Mouse (Mus musculus): ENCODE measurements at regions not wholly inside any gene's neighbourhood (a gene's known extent, or its start where the extent isn't known, plus 50 kb on each side); places are given as distances from the start of the nearest gene placed in this dataset.

DNA sequence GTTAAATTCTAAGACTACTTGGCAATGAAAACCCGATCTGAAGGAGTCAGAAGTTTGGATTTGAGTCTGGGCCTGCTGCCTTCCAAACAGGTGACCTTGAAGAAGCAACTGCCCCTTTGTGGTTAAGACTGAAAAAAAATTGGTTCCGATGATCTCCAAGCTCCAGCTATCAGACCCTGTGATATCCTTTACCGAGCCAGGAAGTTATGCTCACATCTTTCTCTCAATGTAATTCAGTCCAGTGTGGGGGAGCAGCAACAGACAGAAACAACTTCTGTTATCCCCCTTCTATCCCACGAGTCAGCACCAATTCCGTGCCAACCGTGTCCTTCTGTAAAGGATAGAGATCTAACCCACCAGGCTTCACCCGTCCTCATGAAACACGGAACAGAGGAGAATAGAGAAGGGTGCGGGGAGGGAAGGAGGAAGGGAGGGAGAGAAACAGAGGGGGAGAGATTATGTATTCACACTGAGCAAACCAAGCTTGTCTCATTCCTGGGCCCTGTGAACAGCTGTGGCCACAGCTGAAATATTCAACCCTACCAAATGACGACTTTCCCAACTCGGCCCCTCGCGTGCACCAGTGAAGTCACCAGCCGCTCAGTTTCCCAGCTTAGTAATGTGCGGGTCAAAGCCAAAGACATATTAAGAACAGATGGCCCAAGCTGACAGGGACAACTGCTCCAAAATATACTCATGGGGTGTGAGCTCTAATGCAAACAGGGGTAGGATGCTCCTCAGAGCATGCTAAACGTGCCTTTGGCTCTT lies 164.9 kb downstream of the Gas1 start:
- no peak for TF ChIP-seq POLR2A (IDR thresholded peaks at IDR 0.05; ENCODE audit: borderline replicate concordance, low read depth, low read length)
- no peak for TF ChIP-seq CTCF (IDR thresholded peaks at IDR 0.05; ENCODE audit: low read depth, low read length)
- no peak overlapping the region for H3K27ac ChIP-seq (ENCODE audit: insufficient read depth, low read depth, low read length)

DNA sequence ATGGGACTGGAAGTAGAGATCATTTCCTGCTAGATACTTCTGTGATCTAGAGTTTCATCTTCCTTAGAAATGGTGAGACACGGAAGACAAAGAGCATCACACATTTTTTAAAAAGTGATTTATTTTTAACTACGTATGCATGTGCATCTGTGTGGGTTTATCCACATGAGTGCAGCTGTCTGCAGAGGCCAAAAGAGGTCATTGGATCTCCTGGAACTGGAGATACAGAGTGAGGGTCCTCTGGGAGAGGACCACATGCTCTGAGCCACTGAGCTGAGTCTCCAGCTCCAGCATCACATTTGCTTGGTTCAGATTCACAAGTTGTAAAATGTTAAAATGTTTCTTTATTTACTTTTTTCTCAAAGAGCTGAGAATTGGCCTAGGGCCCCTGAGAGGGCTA lies 166.1 kb downstream of the Gas1 start:
- H3K27ac ChIP-seq (ENCODE audit: insufficient read depth, low read depth, low read length): no peak overlapping the region
- H3K4me3 ChIP-seq (ENCODE audit: insufficient read depth, low read length): no peak overlapping the region
- no peaks in the 10 kb centered on the region for H3K4me1 ChIP-seq (ENCODE audit: control insufficient read depth, insufficient read depth, low read length)
- TF ChIP-seq POLR2A (IDR thresholded peaks at IDR 0.05; ENCODE audit: borderline replicate concordance, low read depth, low read length) (no peak), CTCF (IDR thresholded peaks at IDR 0.05; ENCODE audit: low read depth, low read length) (no peak)

More for the DNA sequence above, 164.9 kb downstream of the Gas1 start:
- H3K4me3 ChIP-seq (ENCODE audit: insufficient read depth, low read length): no peak overlapping the region
- no peaks in the 10 kb centered on the region for H3K4me1 ChIP-seq (ENCODE audit: control insufficient read depth, insufficient read depth, low read length)

GRCm38 (mm10) chr13:60007593-60007992 lies 169.6 kb downstream of the Gas1 start:
- Histone ChIP-seq H3K4me1 (ENCODE audit: control insufficient read depth, insufficient read depth, low read length) (no peaks in the 10 kb centered on the region), H3K4me3 (ENCODE audit: insufficient read depth, low read length) (no peak overlapping the region), H3K27ac (ENCODE audit: insufficient read depth, low read depth, low read length) (no peak overlapping the region)
- TF ChIP-seq POLR2A (IDR thresholded peaks at IDR 0.05; ENCODE audit: borderline replicate concordance, low read depth, low read length) (no peak), CTCF (IDR thresholded peaks at IDR 0.05; ENCODE audit: low read depth, low read length) (no peak)

DNA sequence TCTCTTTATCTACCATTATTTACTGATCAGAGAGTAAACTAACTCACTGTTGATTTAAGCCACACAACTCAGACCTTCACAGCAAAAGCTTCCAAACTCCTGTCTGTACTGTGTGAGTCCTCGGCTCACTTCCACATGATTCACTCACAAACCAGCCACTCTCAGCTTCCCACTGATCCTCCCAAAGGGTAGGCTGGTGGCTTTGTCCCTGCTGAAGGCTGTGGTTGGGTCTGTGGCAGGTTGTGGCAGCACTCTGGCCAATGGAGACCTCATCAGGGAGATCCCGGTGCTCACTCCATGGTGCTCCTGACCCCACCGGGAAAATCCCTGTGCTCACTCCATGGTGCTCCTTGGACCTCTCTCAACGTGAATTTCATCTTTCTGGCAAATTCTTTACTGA lies 170.1 kb downstream of the Gas1 start:
- H3K4me3 ChIP-seq (ENCODE audit: insufficient read depth, low read length): no peak overlapping the region
- no peaks in the 10 kb centered on the region for H3K4me1 ChIP-seq (ENCODE audit: control insufficient read depth, insufficient read depth, low read length)
- TF ChIP-seq POLR2A (IDR thresholded peaks at IDR 0.05; ENCODE audit: borderline replicate concordance, low read depth, low read length): no peak
- no peak for TF ChIP-seq CTCF (IDR thresholded peaks at IDR 0.05; ENCODE audit: low read depth, low read length)
- H3K27ac ChIP-seq (ENCODE audit: insufficient read depth, low read depth, low read length): no peak overlapping the region

DNA sequence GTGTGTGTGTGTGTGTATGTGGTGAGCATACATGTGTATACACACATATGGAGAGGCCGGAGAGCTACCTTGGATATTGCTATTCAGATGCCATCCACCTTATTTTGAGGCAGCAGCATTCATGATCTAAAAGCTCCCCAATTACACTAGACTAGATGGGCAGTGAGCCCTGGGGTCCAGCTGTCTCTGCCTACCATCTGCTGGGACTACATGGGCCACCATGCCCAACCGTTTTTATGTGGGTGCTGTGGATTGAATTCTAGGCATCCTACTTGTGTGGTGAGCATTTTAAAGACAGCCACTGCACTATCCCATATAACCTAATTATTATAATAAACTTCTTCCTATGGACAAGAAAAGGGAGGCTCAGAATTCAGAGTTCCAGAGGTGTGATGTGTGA lies 172.6 kb downstream of the Gas1 start:
- no peak for TF ChIP-seq POLR2A (IDR thresholded peaks at IDR 0.05; ENCODE audit: borderline replicate concordance, low read depth, low read length)
- TF ChIP-seq CTCF (IDR thresholded peaks at IDR 0.05; ENCODE audit: low read depth, low read length): no peak
- H3K4me1 ChIP-seq (ENCODE audit: control insufficient read depth, insufficient read depth, low read length): no peaks in the 10 kb centered on the region

DNA sequence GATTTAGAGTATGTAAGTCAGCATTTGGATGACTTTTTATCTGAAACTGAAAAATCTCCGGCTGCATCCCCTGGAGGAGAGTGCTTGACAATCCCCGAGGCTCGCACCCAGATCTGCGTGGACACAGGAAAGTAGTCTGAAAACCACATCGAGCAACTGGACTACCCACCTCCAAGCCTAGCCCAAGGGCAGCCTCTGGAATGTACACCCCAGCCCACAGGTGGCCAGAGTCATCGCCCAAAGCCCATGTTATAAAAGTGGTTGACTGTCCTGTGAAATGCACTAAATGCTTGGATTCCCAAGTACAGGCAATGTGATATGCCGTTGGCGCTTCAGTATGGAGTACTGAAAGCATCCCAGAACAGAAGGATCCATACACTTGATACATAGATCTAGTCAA lies 175.1 kb downstream of the Gas1 start:
- Histone ChIP-seq H3K4me1 (ENCODE audit: control insufficient read depth, insufficient read depth, low read length) (no peaks in the 10 kb centered on the region), H3K4me3 (ENCODE audit: insufficient read depth, low read length) (no peak overlapping the region), H3K27ac (ENCODE audit: insufficient read depth, low read depth, low read length) (no peak overlapping the region)
- no peak for TF ChIP-seq CTCF (IDR thresholded peaks at IDR 0.05; ENCODE audit: low read depth, low read length)
- TF ChIP-seq POLR2A (IDR thresholded peaks at IDR 0.05; ENCODE audit: borderline replicate concordance, low read depth, low read length): no peak

More for the DNA sequence above, 172.6 kb downstream of the Gas1 start:
- Histone ChIP-seq H3K4me3 (ENCODE audit: insufficient read depth, low read length) (no peak overlapping the region), H3K27ac (ENCODE audit: insufficient read depth, low read depth, low read length) (no peak overlapping the region)

- Histone ChIP-seq H3K27ac (ENCODE audit: insufficient read depth, low read depth, low read length) (no peak overlapping the region), H3K4me3 (ENCODE audit: insufficient read depth, low read length) (no peak overlapping the region), H3K4me1 (ENCODE audit: control insufficient read depth, insufficient read depth, low read length) (no peaks in the 10 kb centered on the region)
- TF ChIP-seq POLR2A (IDR thresholded peaks at IDR 0.05; ENCODE audit: borderline replicate concordance, low read depth, low read length) (no peak), CTCF (IDR thresholded peaks at IDR 0.05; ENCODE audit: low read depth, low read length) (no peak)
Measured at GRCm38 (mm10) chr13:60001637-60002036, 175.5 kb downstream of the Gas1 start.

- TF ChIP-seq POLR2A (IDR thresholded peaks at IDR 0.05; ENCODE audit: borderline replicate concordance, low read depth, low read length) (no peak), CTCF (IDR thresholded peaks at IDR 0.05; ENCODE audit: low read depth, low read length) (no peak)
- H3K4me3 ChIP-seq (ENCODE audit: insufficient read depth, low read length): no peak overlapping the region
- no peaks in the 10 kb centered on the region for H3K4me1 ChIP-seq (ENCODE audit: control insufficient read depth, insufficient read depth, low read length)
- no peak overlapping the region for H3K27ac ChIP-seq (ENCODE audit: insufficient read depth, low read depth, low read length)
Measured at GRCm38 (mm10) chr13:60000618-60001347, 176.4 kb downstream of the Gas1 start.

DNA sequence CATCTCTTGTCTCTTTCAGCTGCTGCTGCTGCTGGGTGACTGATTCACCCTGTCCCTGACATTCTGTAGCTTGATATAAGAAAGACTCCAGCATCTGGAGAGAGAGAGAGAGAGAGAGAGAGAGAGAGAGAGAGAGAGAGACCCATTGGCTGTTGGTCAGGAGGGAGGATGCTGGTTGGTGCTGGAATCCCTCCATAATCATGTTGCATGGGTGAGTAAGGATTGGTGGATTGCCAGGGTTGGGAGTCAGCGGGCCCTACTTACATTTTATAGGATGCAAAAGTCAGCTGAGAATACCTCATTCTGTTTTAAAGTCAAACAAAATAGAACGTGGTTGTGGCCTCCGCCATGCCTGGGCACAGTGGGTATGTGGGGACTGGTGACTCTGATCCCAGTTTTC lies 174.5 kb upstream of the Tut7 start:
- Histone ChIP-seq H3K4me1 (ENCODE audit: control insufficient read depth, insufficient read depth, low read length) (no peaks in the 10 kb centered on the region), H3K4me3 (ENCODE audit: insufficient read depth, low read length) (no peak overlapping the region), H3K27ac (ENCODE audit: insufficient read depth, low read depth, low read length) (no peak overlapping the region)
- no peak for TF ChIP-seq POLR2A (IDR thresholded peaks at IDR 0.05; ENCODE audit: borderline replicate concordance, low read depth, low read length)
- no peak for TF ChIP-seq CTCF (IDR thresholded peaks at IDR 0.05; ENCODE audit: low read depth, low read length)

DNA sequence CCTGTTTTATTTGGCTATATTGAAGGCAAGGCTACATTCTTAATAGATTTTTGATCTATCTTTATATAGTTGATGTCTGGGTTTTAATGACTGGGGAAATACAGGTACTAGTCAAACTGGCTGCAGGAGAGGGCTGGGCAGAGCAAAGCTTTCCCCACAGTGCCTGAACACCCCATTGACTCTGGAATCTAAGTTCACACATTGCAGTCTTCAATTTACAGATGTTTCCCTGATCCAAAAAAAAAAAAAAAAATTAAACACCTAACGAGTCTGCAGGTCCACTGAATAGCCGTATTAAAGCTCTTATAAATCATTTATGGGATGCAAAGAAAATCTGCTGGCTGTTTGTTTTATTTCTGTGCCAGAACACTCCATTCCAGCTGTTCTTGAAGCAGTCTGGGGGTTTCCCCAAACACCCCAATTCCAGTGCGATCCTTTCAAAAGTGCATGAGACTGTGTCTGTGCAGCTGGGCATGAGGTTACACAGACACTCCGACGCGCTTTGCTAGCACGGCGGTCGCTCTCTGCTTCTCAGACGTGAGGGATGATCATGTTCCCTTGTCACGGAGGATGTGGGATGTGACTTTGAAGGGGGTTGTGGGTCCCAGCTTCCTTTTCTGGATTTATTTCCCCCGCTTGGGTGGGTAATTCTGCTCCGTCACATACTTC lies 173.3 kb upstream of the Tut7 start:
- Histone ChIP-seq H3K4me3 (ENCODE audit: insufficient read depth, low read length) (no peak overlapping the region), H3K27ac (ENCODE audit: insufficient read depth, low read depth, low read length) (no peak overlapping the region), H3K4me1 (ENCODE audit: control insufficient read depth, insufficient read depth, low read length) (no peaks in the 10 kb centered on the region)
- no peak for TF ChIP-seq POLR2A (IDR thresholded peaks at IDR 0.05; ENCODE audit: borderline replicate concordance, low read depth, low read length)
- no peak for TF ChIP-seq CTCF (IDR thresholded peaks at IDR 0.05; ENCODE audit: low read depth, low read length)
